Mouse (Mus musculus): Measurements from ENCODE around the gene Gm45716. TPM values are rescaled to one million over a fixed set of nuclear protein-coding genes. Genes with fewer than 3 reads are reported as not detected.

Gm45716 gene
- polyA plus RNA-seq, 1 experiment from 2014 or later, result 21.1 TPM

DNA sequence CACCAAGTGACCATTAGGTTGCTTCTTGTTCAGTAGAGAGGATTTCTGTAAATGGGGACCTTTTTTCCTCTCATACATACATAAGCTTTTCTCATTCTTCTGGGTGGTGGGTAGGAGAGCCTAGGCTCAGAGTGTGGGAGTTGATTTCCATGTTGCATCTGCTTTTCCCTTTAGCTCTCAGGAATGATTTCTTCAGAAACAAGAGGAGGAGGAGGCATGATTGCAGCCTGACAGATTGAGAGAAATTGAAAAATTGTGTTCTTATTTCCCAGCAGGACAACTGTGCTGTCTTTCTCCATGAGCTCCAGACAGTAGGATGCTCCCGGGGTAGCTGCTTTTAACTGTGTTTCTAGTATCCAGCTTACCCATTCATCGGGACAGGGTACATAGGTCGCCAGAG lies 67.1 kb downstream of the Gm45716 start:
- Histone ChIP-seq H3K27ac (replicated peaks) (no peak overlapping the region), H3K9me3 (no peaks in the 10 kb centered on the region), H3K9ac (replicated peaks) (no peak overlapping the region), H3K4me3 (no peak overlapping the region), H3K4me2 (replicated peaks) (no peak overlapping the region), H3K36me3 (0 out of 2 replicates have a peak, but pooled peaks cover 5% of the 10 kb centered on the region), H3K4me1 (peaks cover 17% of the 10 kb centered on the region), H3K27me3 (no peaks in the 10 kb centered on the region)
- ATAC-seq (ENCODE audit: low FRiP score, low read depth), result no peak
- WGBS, result 90% methylated on average over 3 of the region's 3 CpGs

DNA sequence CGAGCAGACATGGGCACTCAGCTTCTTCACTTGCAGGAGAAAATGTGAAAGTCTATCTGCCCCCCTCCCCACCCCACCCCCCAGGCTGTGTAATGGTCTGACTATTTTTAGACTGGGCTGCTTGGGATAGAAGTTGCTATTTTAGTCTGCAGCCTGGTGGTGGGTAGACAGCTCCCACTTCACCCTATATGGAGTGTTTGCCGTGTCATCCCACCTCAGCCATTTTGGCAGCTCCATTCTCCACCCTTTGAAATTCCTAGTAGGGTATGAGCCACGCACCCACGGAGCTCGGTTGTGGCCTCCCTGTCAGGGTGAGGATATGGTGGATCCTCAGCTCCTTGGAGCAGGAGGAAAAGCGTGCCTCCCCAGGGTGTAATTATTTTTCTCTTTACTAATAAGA lies 68.2 kb downstream of the Gm45716 start:
- H3K4me2 ChIP-seq (replicated peaks), result no peak overlapping the region
- H3K36me3 ChIP-seq, result peaks cover 16% of the 10 kb centered on the region
- H3K27me3 ChIP-seq, result no peaks in the 10 kb centered on the region
- H3K9me3 ChIP-seq, result no peaks in the 10 kb centered on the region
- H3K9ac ChIP-seq (replicated peaks), result no peak overlapping the region
- 82% methylated on average over 6 of the region's 6 CpGs for WGBS
- peaks cover 8% of the 10 kb centered on the region for H3K4me1 ChIP-seq
- no peak overlapping the region for H3K4me3 ChIP-seq
- H3K27ac ChIP-seq (replicated peaks), result no peak overlapping the region
- no peak for ATAC-seq (ENCODE audit: low FRiP score, low read depth)

DNA sequence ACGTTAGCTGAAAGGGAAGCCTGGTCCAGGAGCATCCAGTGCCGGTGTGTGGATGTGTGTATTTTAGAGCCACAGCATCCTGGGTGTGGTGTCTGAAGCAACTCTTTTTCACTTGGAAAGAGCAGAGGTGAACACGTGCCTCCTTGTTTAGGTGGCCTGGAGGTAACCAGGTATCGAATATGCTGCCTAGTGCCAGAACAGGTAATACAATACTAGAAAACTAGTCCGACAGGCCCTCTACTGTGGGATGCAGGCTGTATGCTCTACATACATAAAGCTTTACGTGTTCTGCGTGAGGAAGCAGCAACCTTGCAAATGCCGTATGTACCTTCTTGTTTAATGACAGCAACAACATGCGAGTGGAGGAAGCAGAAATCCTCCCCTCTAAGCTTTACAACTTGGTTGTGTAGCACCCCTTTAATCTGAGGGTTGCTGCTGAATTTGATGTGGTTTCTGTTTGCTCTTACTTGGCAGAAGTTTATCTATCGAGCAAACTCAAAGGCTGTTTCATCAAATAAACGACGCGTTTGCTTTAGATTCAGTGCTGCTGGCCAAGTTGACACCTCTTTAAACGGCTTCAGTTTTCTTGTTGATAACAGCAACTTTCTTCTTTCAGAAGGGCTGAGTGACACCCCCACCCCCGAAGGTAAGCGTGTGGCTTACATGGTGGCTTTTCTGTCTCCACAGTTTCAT lies 69.5 kb downstream of the Gm45716 start:
- Histone ChIP-seq H3K4me1 (peaks cover 5% of the 10 kb centered on the region), H3K27ac (replicated peaks) (no peak overlapping the region), H3K27me3 (no peaks in the 10 kb centered on the region), H3K9ac (replicated peaks) (no peak overlapping the region), H3K36me3 (peaks cover 27% of the 10 kb centered on the region), H3K4me3 (no peak overlapping the region), H3K9me3 (no peaks in the 10 kb centered on the region), H3K4me2 (replicated peaks) (no peak overlapping the region)
- WGBS, result 92% methylated on average over 16 of the region's 16 CpGs
- ATAC-seq (ENCODE audit: low FRiP score, low read depth), result no peak

DNA sequence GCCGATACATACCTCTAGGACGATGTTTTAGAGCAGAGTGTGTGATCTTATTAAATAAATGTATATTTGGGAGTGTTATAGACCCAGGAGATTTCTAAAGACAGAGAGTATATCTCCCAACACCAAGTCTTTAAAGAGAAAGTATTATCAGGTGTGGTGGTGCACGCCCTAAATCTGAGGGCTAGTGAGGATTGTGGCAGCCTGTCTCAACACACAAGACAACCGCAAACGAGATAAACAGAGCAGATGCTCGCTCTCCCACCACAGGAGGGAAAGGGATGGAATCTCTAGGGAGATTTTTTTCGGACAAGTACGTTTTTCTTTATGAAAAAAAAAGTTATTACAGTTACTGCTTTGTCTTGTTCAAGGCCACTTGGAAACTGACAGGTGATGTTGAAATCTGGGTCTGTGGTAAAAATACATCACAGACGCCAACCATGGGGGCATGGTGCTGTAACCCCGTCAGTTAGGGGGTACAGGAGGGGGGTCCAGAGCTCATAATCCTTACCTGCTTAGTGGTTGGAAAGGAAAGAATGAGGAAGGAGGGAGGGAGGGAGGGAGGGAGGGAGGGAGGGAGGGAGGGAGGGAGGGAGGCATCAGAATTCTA lies 70.9 kb downstream of the Gm45716 start:
- Histone ChIP-seq H3K27ac (replicated peaks) (no peak overlapping the region), H3K27me3 (no peaks in the 10 kb centered on the region), H3K36me3 (peaks cover 41% of the 10 kb centered on the region), H3K9ac (replicated peaks) (no peak overlapping the region), H3K9me3 (no peaks in the 10 kb centered on the region), H3K4me1 (no peaks in the 10 kb centered on the region), H3K4me2 (replicated peaks) (no peak overlapping the region), H3K4me3 (no peak overlapping the region)
- 84% methylated on average over 10 of the region's 10 CpGs for WGBS
- no peak for ATAC-seq (ENCODE audit: low FRiP score, low read depth)

DNA sequence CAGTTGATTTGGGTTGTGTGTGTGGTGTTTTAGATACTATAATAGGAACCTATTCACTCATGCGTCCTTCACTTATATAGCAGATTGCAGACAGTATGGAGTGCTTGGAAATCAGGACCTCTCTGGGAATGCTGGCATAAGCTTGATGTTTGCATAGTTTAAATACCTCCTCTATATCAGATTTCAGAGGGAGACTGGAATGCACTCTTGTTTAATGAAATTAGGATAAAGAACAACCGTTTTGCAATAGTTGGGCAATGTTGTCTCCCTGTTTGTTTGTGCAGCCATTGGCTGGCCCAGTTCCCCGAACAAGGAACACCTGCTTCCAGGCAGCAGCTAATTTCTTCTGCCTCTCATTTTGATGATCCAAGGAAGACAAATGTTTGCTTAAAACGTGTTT lies 71.6 kb downstream of the Gm45716 start:
- Histone ChIP-seq H3K9me3 (no peaks in the 10 kb centered on the region), H3K4me2 (replicated peaks) (no peak overlapping the region), H3K27ac (replicated peaks) (no peak overlapping the region), H3K4me3 (no peak overlapping the region), H3K4me1 (no peaks in the 10 kb centered on the region), H3K27me3 (no peaks in the 10 kb centered on the region), H3K9ac (replicated peaks) (no peak overlapping the region), H3K36me3 (peaks cover 48% of the 10 kb centered on the region)
- 69% methylated on average over 4 of the region's 4 CpGs for WGBS
- no peak for ATAC-seq (ENCODE audit: low FRiP score, low read depth)

DNA sequence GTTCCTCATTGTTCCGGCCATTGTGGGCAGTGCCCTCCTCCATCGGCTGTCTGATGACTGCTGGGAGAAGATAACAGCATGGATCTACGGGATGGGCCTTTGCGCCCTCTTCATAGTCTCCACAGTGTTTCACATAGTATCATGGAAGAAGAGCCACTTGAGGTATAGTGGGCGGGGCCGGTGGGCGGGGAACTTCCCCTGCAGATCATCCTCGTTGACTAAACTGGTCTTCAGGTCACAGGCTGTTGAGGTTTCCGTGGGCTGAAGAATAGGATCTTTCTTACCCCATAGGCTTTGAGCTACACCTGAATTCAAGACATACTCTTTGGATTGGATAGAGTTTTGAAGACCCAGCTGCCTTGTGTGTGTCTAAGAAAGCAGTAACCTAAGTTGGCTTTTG lies 72.3 kb downstream of the Gm45716 start:
- H3K4me3 ChIP-seq, result no peak overlapping the region
- no peak overlapping the region for H3K4me2 ChIP-seq (replicated peaks)
- no peaks in the 10 kb centered on the region for H3K4me1 ChIP-seq
- H3K27me3 ChIP-seq, result no peaks in the 10 kb centered on the region
- H3K36me3 ChIP-seq, result peaks cover 55% of the 10 kb centered on the region
- no peaks in the 10 kb centered on the region for H3K9me3 ChIP-seq
- WGBS, result 86% methylated on average over 9 of the region's 9 CpGs
- no peak overlapping the region for H3K9ac ChIP-seq (replicated peaks)
- H3K27ac ChIP-seq (replicated peaks), result no peak overlapping the region
- ATAC-seq (ENCODE audit: low FRiP score, low read depth), result no peak

DNA sequence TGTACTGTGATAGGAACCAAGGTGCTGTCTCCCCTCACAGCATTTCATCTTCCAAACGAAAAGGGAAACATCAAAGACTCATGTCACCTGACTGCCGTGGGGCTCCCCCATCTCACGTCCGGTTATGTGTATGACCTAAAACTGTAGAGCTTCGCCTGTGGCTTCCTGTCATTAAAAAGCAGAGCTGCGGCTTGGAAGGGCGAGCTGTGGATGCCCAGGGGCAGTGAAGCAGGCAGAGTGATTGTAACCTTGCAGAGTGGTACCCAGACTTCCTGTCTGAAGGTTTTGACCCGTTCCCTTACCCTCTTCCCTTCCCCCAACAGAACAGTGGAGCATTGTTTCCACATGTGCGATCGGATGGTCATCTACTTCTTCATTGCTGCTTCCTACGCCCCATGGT lies 76.7 kb downstream of the Gm45716 start:
- Histone ChIP-seq H3K9me3 (no peaks in the 10 kb centered on the region), H3K4me3 (no peak overlapping the region), H3K9ac (replicated peaks) (no peak overlapping the region), H3K36me3 (peaks cover 74% of the 10 kb centered on the region), H3K4me2 (replicated peaks) (no peak overlapping the region), H3K27me3 (no peaks in the 10 kb centered on the region), H3K27ac (replicated peaks) (no peak overlapping the region), H3K4me1 (peaks cover 5% of the 10 kb centered on the region; the same call in 1 of the 2 replicates)
- ATAC-seq (ENCODE audit: low FRiP score, low read depth), result no peak
- WGBS, result 91% methylated on average over 11 of the region's 11 CpGs

DNA sequence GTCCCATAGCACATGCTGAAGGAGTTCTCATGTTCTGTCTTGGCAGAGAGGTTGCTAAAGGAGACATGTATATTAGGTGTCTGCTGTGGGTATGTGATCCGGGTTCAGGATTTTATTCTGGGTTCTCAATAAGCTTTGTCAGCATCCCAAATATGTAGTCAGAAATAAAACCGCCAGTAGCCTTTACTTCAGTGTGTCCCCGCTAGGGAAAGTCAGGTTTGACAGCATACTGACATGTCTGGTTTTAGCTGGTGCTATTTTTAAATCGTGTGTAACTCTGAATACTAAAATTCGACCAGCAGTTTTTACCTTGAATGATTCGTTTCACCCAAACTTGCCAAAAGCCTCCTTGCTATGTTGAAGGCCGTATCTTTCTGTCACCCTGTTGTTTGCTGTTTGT lies 78.1 kb downstream of the Gm45716 start:
- H3K27ac ChIP-seq (replicated peaks), result no peak overlapping the region
- peaks cover 64% of the 10 kb centered on the region for H3K36me3 ChIP-seq
- no peak overlapping the region for H3K4me2 ChIP-seq (replicated peaks)
- H3K9ac ChIP-seq (replicated peaks), result no peak overlapping the region
- WGBS, result 90% methylated on average over 7 of the region's 7 CpGs
- peaks cover 12% of the 10 kb centered on the region; the same call in 1 of the 2 replicates for H3K4me1 ChIP-seq
- no peaks in the 10 kb centered on the region for H3K27me3 ChIP-seq
- no peaks in the 10 kb centered on the region for H3K9me3 ChIP-seq
- H3K4me3 ChIP-seq, result no peak overlapping the region
- ATAC-seq (ENCODE audit: low FRiP score, low read depth), result no peak

DNA sequence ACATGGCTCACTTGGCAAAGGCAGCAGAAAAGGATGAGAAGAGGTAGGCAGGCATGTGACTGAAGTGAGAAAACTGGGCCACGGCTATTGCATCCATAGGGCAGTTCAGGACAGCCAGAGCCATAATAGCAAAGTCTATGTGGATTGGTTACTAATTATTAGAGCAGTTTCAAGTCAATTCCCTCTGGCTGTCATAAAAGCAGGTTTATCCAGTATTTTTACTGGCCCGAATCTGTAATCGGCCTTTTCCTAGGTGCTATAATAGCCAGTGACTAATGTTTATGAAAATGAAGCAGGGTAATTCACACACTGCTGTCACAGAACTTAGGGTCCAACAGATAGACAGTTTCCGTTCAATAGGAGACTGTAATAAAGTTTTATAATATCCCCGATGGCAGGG lies 81.5 kb downstream of the Gm45716 start:
- H3K36me3 ChIP-seq, result peaks cover 48% of the 10 kb centered on the region
- ATAC-seq (ENCODE audit: low FRiP score, low read depth), result no peak
- H3K27ac ChIP-seq (replicated peaks), result no peak overlapping the region
- H3K4me2 ChIP-seq (replicated peaks), result no peak overlapping the region
- 79% methylated on average over 5 of the region's 5 CpGs for WGBS
- H3K4me1 ChIP-seq, result peaks cover 12% of the 10 kb centered on the region; the same call in 1 of the 2 replicates
- H3K9ac ChIP-seq (replicated peaks), result no peak overlapping the region
- H3K9me3 ChIP-seq, result no peaks in the 10 kb centered on the region
- H3K4me3 ChIP-seq, result no peak overlapping the region
- no peaks in the 10 kb centered on the region for H3K27me3 ChIP-seq

DNA sequence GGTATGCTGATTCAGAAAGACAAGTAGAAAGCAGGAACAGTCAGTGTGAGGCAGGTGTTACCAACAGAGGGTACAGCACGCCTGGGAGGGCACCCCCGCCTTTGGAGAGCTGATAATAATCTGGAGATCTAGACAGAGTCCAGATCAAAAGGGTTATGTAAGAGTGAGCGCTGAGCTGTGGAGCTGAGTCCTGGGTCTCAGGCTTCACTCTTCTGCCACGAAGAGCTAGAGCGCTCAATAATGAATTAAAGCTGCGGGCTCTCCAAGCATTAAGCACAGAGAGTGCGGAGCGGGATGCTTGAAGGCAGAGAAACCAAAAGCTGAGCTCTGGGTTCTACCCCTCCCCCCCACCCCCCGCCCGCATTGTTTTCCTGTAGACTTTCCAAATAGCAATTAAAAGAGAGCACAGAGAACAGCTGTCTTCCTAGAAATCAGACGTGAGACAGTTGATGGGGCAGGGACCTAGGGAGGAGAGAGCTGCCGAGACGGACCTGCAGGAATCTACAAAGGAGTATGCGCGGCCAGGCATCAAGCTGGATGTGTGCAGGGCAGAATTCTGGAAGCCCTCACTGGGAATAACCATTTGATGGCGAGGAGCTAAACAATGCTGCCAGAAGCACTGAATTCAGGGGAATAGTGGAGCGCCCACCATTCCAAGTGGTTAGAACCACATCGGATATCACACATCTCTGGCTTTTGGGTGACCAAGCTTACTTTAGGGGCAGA lies 82.1 kb downstream of the Gm45716 start:
- no peak overlapping the region for H3K9ac ChIP-seq (replicated peaks)
- H3K4me3 ChIP-seq, result no peak overlapping the region
- no peak overlapping the region for H3K27ac ChIP-seq (replicated peaks)
- peak; percentile 49; the same call in 1 of the 2 replicates for ATAC-seq (ENCODE audit: low FRiP score, low read depth)
- 38% methylated on average over 18 of the region's 18 CpGs for WGBS
- H3K4me1 ChIP-seq, result peaks cover 12% of the 10 kb centered on the region; the same call in 1 of the 2 replicates
- no peaks in the 10 kb centered on the region for H3K27me3 ChIP-seq
- peaks cover 47% of the 10 kb centered on the region for H3K36me3 ChIP-seq
- H3K9me3 ChIP-seq, result no peaks in the 10 kb centered on the region
- peak overlapping the region; percentile 15; the same call in 1 of the 2 replicates for H3K4me2 ChIP-seq (replicated peaks)

DNA sequence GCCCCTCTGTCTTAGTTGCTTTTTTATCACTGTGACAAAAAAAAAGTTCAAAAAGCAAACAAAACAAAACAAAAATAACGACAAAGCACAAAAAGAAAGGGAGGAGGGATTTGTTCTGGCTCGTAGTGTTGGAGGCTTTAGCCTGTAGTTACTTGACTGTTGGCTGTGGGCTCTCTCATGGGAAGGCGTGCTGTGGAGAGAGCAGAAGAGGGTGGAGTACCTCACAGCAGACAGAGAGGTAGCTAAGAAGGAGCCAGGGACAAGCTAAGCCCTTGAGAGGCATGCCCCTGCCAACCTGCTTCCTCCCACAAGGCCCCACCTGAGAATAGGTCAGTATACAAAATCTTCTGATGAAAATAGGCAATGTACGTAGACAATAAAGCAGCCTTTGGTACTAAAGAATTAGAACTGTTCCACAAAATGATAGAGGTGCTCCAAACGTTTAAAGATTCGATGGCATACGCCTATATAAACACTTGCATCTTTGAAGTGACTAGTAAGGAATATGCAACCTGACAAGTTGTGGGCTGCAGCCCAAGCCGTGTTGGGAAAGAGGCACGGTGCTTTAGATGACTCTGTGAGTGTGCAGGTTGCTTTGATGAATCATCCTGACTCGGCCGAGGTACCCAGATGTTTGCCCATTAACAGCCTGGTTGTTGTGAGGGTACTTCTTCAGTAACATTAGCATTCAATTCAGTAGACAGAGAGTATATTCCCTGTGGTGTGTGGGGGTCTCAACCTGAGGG lies 82.8 kb downstream of the Gm45716 start:
- Histone ChIP-seq H3K9me3 (no peaks in the 10 kb centered on the region), H3K4me1 (peaks cover 12% of the 10 kb centered on the region; the same call in 1 of the 2 replicates), H3K4me3 (no peak overlapping the region), H3K27ac (replicated peaks) (no peak overlapping the region), H3K36me3 (peaks cover 42% of the 10 kb centered on the region), H3K27me3 (no peaks in the 10 kb centered on the region), H3K9ac (replicated peaks) (no peak overlapping the region), H3K4me2 (replicated peaks) (no peak overlapping the region)
- ATAC-seq (ENCODE audit: low FRiP score, low read depth), result no peak
- WGBS, result 88% methylated on average over 11 of the region's 11 CpGs
